Mouse (Mus musculus): Measurements from ENCODE around the gene Adgra1.

DNA sequence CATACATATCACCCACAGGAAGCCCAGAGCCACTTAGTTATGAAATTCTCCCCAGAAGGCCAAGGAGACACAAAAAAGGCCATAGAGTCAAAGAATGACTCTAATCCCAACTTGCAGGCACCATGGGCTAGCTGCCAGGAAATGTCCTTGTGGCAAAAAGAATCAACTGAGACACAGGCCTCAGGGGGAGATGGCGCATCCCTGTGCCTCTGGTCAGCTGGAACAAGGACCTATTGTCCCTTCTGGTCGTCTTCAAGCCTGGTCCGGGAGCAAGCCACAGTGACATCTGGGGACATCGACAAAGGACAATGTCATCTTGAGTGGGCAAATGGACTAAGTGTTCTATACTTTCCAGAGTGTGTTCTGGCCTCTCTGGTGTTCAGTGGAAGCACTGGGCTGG is 49.6 kb downstream of the Adgra1 start:
- TF ChIP-seq CTCF (conservative IDR thresholded peaks at IDR 0.05; ENCODE audit: low read length) (no peak), NANOG (IDR thresholded peaks at IDR 0.05; ENCODE audit: borderline replicate concordance, low read length) (no peak), POU5F1 (IDR thresholded peaks at IDR 0.05; ENCODE audit: borderline replicate concordance, low read length) (no peak)

Data from E14TG2a.4 (cell line).